Mouse (Mus musculus): ENCODE data around the gene Igfbp2. TPM values are rescaled to one million over a fixed set of nuclear protein-coding genes. Genes with fewer than 3 reads are reported as not detected.

Gene Igfbp2
- polyA plus RNA-seq, 1 experiment from 2014 or later: 43.3 TPM

DNA sequence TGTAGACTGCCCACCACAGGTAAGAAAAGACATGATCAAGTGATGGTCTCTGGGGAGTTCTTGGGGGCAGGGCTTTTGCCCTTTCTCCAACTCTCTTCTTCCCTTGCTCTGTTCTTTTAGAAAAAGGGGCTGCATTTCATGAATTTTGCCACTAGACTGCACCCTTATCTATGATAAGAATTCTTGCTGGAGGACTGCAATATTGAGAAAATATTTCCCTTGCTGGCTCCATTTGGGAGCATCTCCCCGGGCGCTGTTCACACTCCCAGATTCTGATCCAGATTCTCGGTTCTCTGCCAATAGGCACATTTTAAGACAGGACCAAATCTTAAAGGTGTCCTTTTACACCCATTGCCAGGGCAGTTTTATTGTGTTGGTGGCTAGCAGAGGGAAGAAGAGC is 51.8 kb downstream of the Igfbp2 start:
- Histone ChIP-seq H3K27me3 (ENCODE audit: control insufficient read depth, insufficient read depth, low read length) (peaks cover 3% of the 10 kb centered on the region; the same call in 1 of the 2 replicates), H3K9ac (ENCODE audit: low read length) (no peak overlapping the region), H3K4me2 (ENCODE audit: low read depth, low read length) (no peak overlapping the region), H3K36me3 (ENCODE audit: control insufficient read depth, insufficient read depth) (no peaks in the 10 kb centered on the region), H3K4me3 (ENCODE audit: low read length) (no peak overlapping the region), H3K27ac (ENCODE audit: low read length) (no peak overlapping the region), H3K9me3 (replicated peaks; ENCODE audit: control insufficient read depth, low read length) (no peaks in the 10 kb centered on the region), H3K4me1 (ENCODE audit: control insufficient read depth, insufficient read depth, low read length) (peaks cover 18% of the 10 kb centered on the region)
- ATAC-seq (replicated peaks; ENCODE audit: extremely low read depth, insufficient read depth, low FRiP score): no peak
- WGBS: 53% methylated on average over 3 of the region's 3 CpGs

DNA sequence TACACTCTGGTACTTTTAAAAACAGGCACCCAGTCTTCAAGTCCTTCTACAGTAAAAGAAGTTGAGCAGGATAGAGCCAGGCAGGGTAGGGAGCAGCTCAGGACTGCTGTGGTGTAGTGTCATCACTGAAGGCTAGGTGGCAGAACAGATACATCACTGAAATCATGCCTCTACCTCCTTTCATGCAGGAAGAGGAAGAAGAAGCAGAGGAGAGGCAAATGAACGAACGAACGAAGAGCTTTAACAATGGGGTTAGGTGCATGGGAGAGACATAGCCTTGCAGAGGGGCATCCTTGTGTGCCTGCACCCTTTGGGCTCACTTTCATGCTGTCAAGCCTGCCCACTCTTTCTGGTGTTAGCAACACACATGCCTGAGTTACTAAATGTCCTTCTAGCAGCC is 53.6 kb downstream of the Igfbp2 start:
- no peak; the same call in 1 of the 2 replicates for ATAC-seq (replicated peaks; ENCODE audit: extremely low read depth, insufficient read depth, low FRiP score)
- Histone ChIP-seq H3K9ac (ENCODE audit: low read length) (peak overlapping the region; percentile 51), H3K36me3 (ENCODE audit: control insufficient read depth, insufficient read depth) (no peaks in the 10 kb centered on the region), H3K9me3 (replicated peaks; ENCODE audit: control insufficient read depth, low read length) (no peaks in the 10 kb centered on the region), H3K27me3 (ENCODE audit: control insufficient read depth, insufficient read depth, low read length) (peaks cover 3% of the 10 kb centered on the region; the same call in 1 of the 2 replicates), H3K4me3 (ENCODE audit: low read length) (peak overlapping the region; percentile 13), H3K27ac (ENCODE audit: low read length) (no peak overlapping the region), H3K4me2 (ENCODE audit: low read depth, low read length) (peak overlapping the region; percentile 57), H3K4me1 (ENCODE audit: control insufficient read depth, insufficient read depth, low read length) (peaks cover 9% of the 10 kb centered on the region)
- WGBS: 0% methylated on average over 3 of the region's 3 CpGs

DNA sequence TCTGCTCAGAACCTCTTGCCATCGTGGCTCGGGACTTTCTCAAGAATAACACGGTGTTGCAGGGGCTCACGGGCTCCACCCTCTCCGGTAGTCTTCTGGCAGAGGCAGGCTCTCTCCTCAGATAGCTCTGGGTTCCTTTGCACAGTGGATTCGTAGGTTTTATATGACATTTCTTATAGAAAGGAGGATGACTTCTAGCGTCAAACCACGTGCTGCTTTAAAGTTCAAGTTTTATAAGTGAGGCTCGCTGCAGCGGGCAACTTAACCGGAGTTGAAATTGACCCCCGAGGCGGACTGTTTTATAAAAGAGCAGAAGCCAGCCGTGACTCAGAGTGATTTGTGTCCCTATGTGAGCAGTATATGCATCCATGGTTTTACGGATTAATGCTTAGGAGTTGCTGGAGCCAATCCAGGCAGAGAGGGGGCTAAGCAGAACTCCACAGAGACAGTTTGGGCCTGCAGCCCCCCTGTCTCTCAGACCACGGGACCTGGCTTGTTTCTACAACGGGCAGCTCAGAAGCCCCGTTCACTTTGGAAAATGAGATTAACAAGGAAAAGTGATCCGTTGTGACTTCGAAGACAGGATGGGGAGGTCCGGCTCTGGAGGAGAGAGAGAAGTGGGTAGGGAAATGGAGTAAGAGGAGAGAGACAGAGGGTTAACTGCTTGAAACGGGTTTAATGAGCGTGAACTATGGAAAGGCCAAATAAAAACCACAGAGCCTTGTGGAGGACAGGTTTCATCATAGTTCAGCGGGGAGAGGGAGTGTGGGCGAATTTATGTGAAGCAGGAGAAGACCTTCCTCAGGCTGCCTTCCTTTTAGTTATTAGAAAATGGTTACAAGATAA is 54.4 kb downstream of the Igfbp2 start:
- no peaks in the 10 kb centered on the region for H3K36me3 ChIP-seq (ENCODE audit: control insufficient read depth, insufficient read depth)
- peak overlapping the region; percentile 51; the same call in 1 of the 2 replicates for H3K9ac ChIP-seq (ENCODE audit: low read length)
- WGBS: 55% methylated on average over 25 of the region's 25 CpGs
- peak overlapping the region; percentile 13 for H3K4me3 ChIP-seq (ENCODE audit: low read length)
- H3K9me3 ChIP-seq (replicated peaks; ENCODE audit: control insufficient read depth, low read length): no peaks in the 10 kb centered on the region
- no peak overlapping the region for H3K27ac ChIP-seq (ENCODE audit: low read length)
- H3K27me3 ChIP-seq (ENCODE audit: control insufficient read depth, insufficient read depth, low read length): no peaks in the 10 kb centered on the region; the same call in 1 of the 2 replicates
- ATAC-seq (replicated peaks; ENCODE audit: extremely low read depth, insufficient read depth, low FRiP score): no peak
- peaks cover 9% of the 10 kb centered on the region for H3K4me1 ChIP-seq (ENCODE audit: control insufficient read depth, insufficient read depth, low read length)
- peak overlapping the region; percentile 57 for H3K4me2 ChIP-seq (ENCODE audit: low read depth, low read length)

DNA sequence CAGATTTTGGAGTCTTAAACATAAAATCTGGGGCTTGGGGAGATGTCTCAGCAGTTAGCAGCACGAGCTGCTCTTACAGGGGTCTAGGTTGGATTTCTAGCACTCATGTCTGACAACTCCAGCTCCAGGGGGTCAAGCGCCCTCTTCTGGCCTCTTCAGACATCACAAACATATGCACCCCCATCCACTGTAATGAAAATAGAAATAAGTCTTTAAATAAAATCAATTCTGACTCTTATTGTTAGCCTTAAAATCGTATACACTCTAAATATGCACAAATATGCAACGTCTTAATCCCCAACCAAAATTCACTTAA is 55.0 kb downstream of the Igfbp2 start:
- no peak overlapping the region for H3K4me2 ChIP-seq (ENCODE audit: low read depth, low read length)
- no peak for ATAC-seq (replicated peaks; ENCODE audit: extremely low read depth, insufficient read depth, low FRiP score)
- H3K4me3 ChIP-seq (ENCODE audit: low read length): no peak overlapping the region
- no peaks in the 10 kb centered on the region; the same call in 1 of the 2 replicates for H3K27me3 ChIP-seq (ENCODE audit: control insufficient read depth, insufficient read depth, low read length)
- no peak overlapping the region for H3K27ac ChIP-seq (ENCODE audit: low read length)
- 67% methylated on average over 4 of the region's 4 CpGs for WGBS
- H3K9me3 ChIP-seq (replicated peaks; ENCODE audit: control insufficient read depth, low read length): no peaks in the 10 kb centered on the region
- no peaks in the 10 kb centered on the region for H3K36me3 ChIP-seq (ENCODE audit: control insufficient read depth, insufficient read depth)
- peaks cover 9% of the 10 kb centered on the region for H3K4me1 ChIP-seq (ENCODE audit: control insufficient read depth, insufficient read depth, low read length)
- no peak overlapping the region for H3K9ac ChIP-seq (ENCODE audit: low read length)

DNA sequence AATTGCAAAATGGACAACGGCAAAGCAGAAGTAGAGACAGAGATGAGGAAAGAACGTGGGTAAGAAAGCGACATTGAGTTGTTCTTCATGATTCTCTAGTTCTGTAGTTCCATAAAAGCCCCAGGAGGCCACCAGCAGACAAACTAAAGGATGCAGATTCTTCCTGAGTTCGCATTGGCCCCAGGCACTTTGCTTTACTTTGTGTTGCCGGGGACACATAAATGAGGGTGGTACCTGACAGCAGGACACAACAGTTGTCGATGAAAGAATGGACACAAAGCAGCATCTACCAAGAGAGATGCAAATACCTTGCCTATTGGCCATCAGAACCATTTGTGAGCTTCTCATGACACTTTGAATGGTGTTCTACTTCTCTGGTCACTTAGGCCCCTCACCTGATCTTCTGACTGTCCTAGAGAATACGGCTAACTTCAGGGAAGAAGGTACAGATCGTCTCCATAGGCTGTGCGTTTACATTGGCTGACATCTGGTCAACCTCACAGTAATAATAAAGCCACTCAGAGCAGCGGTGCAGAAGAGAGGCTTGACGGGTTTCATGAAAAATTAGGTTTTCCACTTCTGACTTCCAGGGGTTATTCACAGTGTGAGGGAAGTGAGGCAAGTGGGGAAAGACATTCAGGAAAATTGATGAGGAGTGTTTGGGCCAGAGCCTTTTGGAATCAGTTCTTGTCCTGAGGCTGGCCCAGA is 61.0 kb downstream of the Igfbp2 start:
- H3K4me2 ChIP-seq (ENCODE audit: low read depth, low read length): no peak overlapping the region
- H3K27ac ChIP-seq (ENCODE audit: low read length): no peak overlapping the region
- no peak for ATAC-seq (replicated peaks; ENCODE audit: extremely low read depth, insufficient read depth, low FRiP score)
- 78% methylated on average over 11 of the region's 11 CpGs for WGBS
- H3K27me3 ChIP-seq (ENCODE audit: control insufficient read depth, insufficient read depth, low read length): no peaks in the 10 kb centered on the region
- no peak overlapping the region for H3K9ac ChIP-seq (ENCODE audit: low read length)
- no peak overlapping the region for H3K4me3 ChIP-seq (ENCODE audit: low read length)
- no peaks in the 10 kb centered on the region for H3K4me1 ChIP-seq (ENCODE audit: control insufficient read depth, insufficient read depth, low read length)
- H3K36me3 ChIP-seq (ENCODE audit: control insufficient read depth, insufficient read depth): no peaks in the 10 kb centered on the region
- no peaks in the 10 kb centered on the region for H3K9me3 ChIP-seq (replicated peaks; ENCODE audit: control insufficient read depth, low read length)

DNA sequence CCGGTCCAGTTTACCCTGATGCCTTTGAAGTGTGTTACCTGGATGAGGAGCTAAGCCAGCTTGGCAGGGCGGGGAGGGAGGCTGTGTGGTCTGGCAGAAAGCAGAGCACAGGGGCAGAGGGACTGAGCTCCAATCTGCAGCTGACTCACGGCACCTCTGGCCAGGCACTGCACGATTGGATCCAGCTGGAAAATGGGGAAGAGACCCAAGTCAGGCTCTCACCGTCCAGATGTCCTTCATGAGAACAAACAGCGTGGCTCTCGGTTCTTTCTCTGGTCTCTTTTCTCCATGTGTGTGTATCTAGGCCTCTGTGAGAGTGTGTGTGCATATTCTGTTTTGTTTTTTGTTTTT is 61.5 kb downstream of the Igfbp2 start:
- no peaks in the 10 kb centered on the region for H3K9me3 ChIP-seq (replicated peaks; ENCODE audit: control insufficient read depth, low read length)
- ATAC-seq (replicated peaks; ENCODE audit: extremely low read depth, insufficient read depth, low FRiP score): peak; percentile 37; the same call in 1 of the 2 replicates
- H3K9ac ChIP-seq (ENCODE audit: low read length): no peak overlapping the region
- 74% methylated on average over 7 of the region's 7 CpGs for WGBS
- H3K4me3 ChIP-seq (ENCODE audit: low read length): no peak overlapping the region
- H3K27me3 ChIP-seq (ENCODE audit: control insufficient read depth, insufficient read depth, low read length): no peaks in the 10 kb centered on the region
- H3K4me2 ChIP-seq (ENCODE audit: low read depth, low read length): no peak overlapping the region
- no peaks in the 10 kb centered on the region for H3K4me1 ChIP-seq (ENCODE audit: control insufficient read depth, insufficient read depth, low read length)
- H3K27ac ChIP-seq (ENCODE audit: low read length): no peak overlapping the region
- no peaks in the 10 kb centered on the region for H3K36me3 ChIP-seq (ENCODE audit: control insufficient read depth, insufficient read depth)

DNA sequence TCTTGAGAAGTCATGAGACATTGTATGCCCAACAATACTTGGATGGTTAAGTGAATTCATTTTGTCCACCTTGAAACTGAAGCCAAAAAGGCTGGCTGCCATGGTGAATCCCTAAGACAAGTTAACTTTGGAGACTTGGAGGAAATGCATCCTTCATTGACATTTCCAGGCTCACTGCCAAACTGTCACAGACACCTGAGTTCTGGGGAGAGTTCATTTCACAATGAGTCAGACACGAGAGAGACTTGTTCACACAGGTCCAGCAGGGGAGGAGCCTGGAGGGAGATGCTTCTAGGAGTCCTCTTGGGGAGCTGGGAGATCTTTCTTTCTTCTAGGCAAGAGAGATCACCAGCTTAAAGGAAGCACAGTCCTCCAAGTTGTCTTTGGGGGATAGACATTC is 63.6 kb downstream of the Igfbp2 start:
- Histone ChIP-seq H3K36me3 (ENCODE audit: control insufficient read depth, insufficient read depth) (no peaks in the 10 kb centered on the region), H3K27ac (ENCODE audit: low read length) (no peak overlapping the region), H3K9ac (ENCODE audit: low read length) (no peak overlapping the region), H3K4me2 (ENCODE audit: low read depth, low read length) (no peak overlapping the region), H3K4me1 (ENCODE audit: control insufficient read depth, insufficient read depth, low read length) (no peaks in the 10 kb centered on the region), H3K27me3 (ENCODE audit: control insufficient read depth, insufficient read depth, low read length) (no peaks in the 10 kb centered on the region), H3K4me3 (ENCODE audit: low read length) (no peak overlapping the region), H3K9me3 (replicated peaks; ENCODE audit: control insufficient read depth, low read length) (no peaks in the 10 kb centered on the region)
- ATAC-seq (replicated peaks; ENCODE audit: extremely low read depth, insufficient read depth, low FRiP score): no peak
- 17% methylated on average over 1 of the region's 1 CpGs for WGBS

DNA sequence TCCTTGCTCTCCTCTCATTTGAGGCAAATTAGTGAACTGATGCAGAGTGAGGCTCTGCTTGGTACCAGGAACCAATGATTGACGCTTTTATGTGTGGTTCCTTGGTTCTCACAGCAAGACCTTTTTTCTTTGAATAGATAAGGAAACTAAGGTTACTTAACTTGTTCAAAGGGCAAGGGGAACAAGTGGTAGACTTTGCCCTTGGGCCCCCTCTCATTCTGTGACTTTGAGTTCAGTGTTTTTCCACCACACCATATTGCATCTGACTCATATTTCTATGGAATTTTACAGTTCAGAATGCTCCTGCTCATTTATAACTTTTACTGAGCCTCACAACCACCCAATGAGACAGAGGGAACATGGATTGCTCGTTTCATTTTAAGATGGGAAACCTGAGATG is 71.5 kb downstream of the Igfbp2 start:
- H3K4me3 ChIP-seq (ENCODE audit: low read length): no peak overlapping the region
- H3K9ac ChIP-seq (ENCODE audit: low read length): no peak overlapping the region
- 69% methylated on average over 2 of the region's 2 CpGs for WGBS
- no peaks in the 10 kb centered on the region for H3K9me3 ChIP-seq (replicated peaks; ENCODE audit: control insufficient read depth, low read length)
- no peak overlapping the region for H3K27ac ChIP-seq (ENCODE audit: low read length)
- no peak overlapping the region for H3K4me2 ChIP-seq (ENCODE audit: low read depth, low read length)
- H3K27me3 ChIP-seq (ENCODE audit: control insufficient read depth, insufficient read depth, low read length): no peaks in the 10 kb centered on the region
- no peaks in the 10 kb centered on the region for H3K4me1 ChIP-seq (ENCODE audit: control insufficient read depth, insufficient read depth, low read length)
- ATAC-seq (replicated peaks; ENCODE audit: extremely low read depth, insufficient read depth, low FRiP score): no peak
- H3K36me3 ChIP-seq (ENCODE audit: control insufficient read depth, insufficient read depth): no peaks in the 10 kb centered on the region
